Mouse (Mus musculus): Measurements from ENCODE around the gene Bola2.

GRCm38 (mm10) chr7:126696303-126696702 is 1.1 kb downstream of the Bola2 start:
- TF ChIP-seq CTCF (conservative IDR thresholded peaks at IDR 0.05 in 1 of 2, IDR thresholded peaks at IDR 0.05 in 1 of 2; ENCODE audit: low read depth in 2 of 2, low read length in 2 of 2) (no peak), MAX (IDR thresholded peaks at IDR 0.05; ENCODE audit: low read length) (no peak), E2F4 (IDR thresholded peaks at IDR 0.05; ENCODE audit: insufficient replicate concordance, low read depth, low read length) (no peak), POLR2A (IDR thresholded peaks at IDR 0.05; ENCODE audit: low read depth, low read length) (no peak), ETS1 (conservative IDR thresholded peaks at IDR 0.05; ENCODE audit: low read depth, low read length) (no peak), CHD1 (IDR thresholded peaks at IDR 0.05; ENCODE audit: low read depth, low read length) (0 out of 2 replicates have a peak, but pooled peaks have one; percentile 11), ZNF384 (IDR thresholded peaks at IDR 0.05; ENCODE audit: low read depth, low read length) (no peak), SMC3 (IDR thresholded peaks at IDR 0.05; ENCODE audit: low read depth, low read length) (no peak), RAD21 (IDR thresholded peaks at IDR 0.05; ENCODE audit: low read depth, low read length) (no peak)

Measured in CH12.LX (cell line).